Mouse (Mus musculus): ENCODE measurements around the gene Hsd17b13. TPM values are rescaled to one million over a fixed set of nuclear protein-coding genes. Genes with fewer than 3 reads are reported as not detected.

The Hsd17b13 gene
- total and polyA plus RNA-seq, 2 experiments = 179 to 252 TPM

GRCm38 (mm10) chr5:103911555-103911954 lies 65.7 kb downstream of the Hsd17b13 start:
- H3K27ac ChIP-seq (replicated peaks; ENCODE audit: insufficient read depth, low read depth, low read length) = no peak overlapping the region
- 78% methylated on average over 5 of the region's 5 CpGs for WGBS
- H3K9ac ChIP-seq (ENCODE audit: low read depth, low read length) = no peak overlapping the region
- peaks cover 2% of the 10 kb centered on the region for H3K4me1 ChIP-seq (ENCODE audit: control insufficient read depth, insufficient read depth, low read length)
- no peaks in the 10 kb centered on the region for H3K36me3 ChIP-seq (ENCODE audit: control insufficient read depth, insufficient read depth, low read length)
- no peak for DNase-seq (ENCODE audit: extremely low read depth, low read depth, low spot score)
- H3K79me2 ChIP-seq (ENCODE audit: control insufficient read depth, insufficient read depth, low read length) = no peaks in the 10 kb centered on the region; the same call in 1 of the 2 replicates
- no peaks in the 10 kb centered on the region for H3K27me3 ChIP-seq (ENCODE audit: control insufficient read depth, insufficient read depth, low read length)
- H3K4me3 ChIP-seq (ENCODE audit: insufficient read depth, low read depth, low read length) = no peak overlapping the region
- TF ChIP-seq CTCF (IDR thresholded peaks at IDR 0.05; ENCODE audit: low read depth, low read length) (no peak), POLR2A (IDR thresholded peaks at IDR 0.05; ENCODE audit: extremely low read depth, insufficient read depth, low read length) (no peak)

GRCm38 (mm10) chr5:103910748-103911409 lies 66.3 kb downstream of the Hsd17b13 start, which contains the start of gene Klhl8:
TSS of gene Klhl8 (minus strand) at chr5:103911259.
- peaks cover 2% of the 10 kb centered on the region for H3K4me1 ChIP-seq (ENCODE audit: control insufficient read depth, insufficient read depth, low read length)

GRCm38 (mm10) chr5:103910156-103910555 lies 67.1 kb downstream of the Hsd17b13 start:
- no peaks in the 10 kb centered on the region for H3K27me3 ChIP-seq (ENCODE audit: control insufficient read depth, insufficient read depth, low read length)
- no peak for DNase-seq (ENCODE audit: extremely low read depth, low read depth, low spot score)
- peaks cover 2% of the 10 kb centered on the region for H3K4me1 ChIP-seq (ENCODE audit: control insufficient read depth, insufficient read depth, low read length)
- H3K36me3 ChIP-seq (ENCODE audit: control insufficient read depth, insufficient read depth, low read length) = no peaks in the 10 kb centered on the region
- 31% methylated on average over 8 of the region's 9 CpGs for WGBS
- no peak overlapping the region for H3K4me3 ChIP-seq (ENCODE audit: insufficient read depth, low read depth, low read length)
- no peak overlapping the region for H3K27ac ChIP-seq (replicated peaks; ENCODE audit: insufficient read depth, low read depth, low read length)
- H3K79me2 ChIP-seq (ENCODE audit: control insufficient read depth, insufficient read depth, low read length) = no peaks in the 10 kb centered on the region; the same call in 1 of the 2 replicates
- TF ChIP-seq CTCF (IDR thresholded peaks at IDR 0.05; ENCODE audit: low read depth, low read length) = no peak
- TF ChIP-seq POLR2A (IDR thresholded peaks at IDR 0.05; ENCODE audit: extremely low read depth, insufficient read depth, low read length) = no peak
- H3K9ac ChIP-seq (ENCODE audit: low read depth, low read length) = no peak overlapping the region; the same call in 1 of the 2 replicates

More at GRCm38 (mm10) chr5:103910748-103911409, 66.3 kb downstream of the Hsd17b13 start, which contains the start of gene Klhl8:
- Histone ChIP-seq H3K79me2 (ENCODE audit: control insufficient read depth, insufficient read depth, low read length) (no peaks in the 10 kb centered on the region; the same call in 1 of the 2 replicates), H3K9ac (ENCODE audit: low read depth, low read length) (peak within 1 kb of the TSS; percentile 86), H3K27me3 (ENCODE audit: control insufficient read depth, insufficient read depth, low read length) (no peaks in the 10 kb centered on the region), H3K36me3 (ENCODE audit: control insufficient read depth, insufficient read depth, low read length) (no peaks in the 10 kb centered on the region), H3K4me3 (ENCODE audit: insufficient read depth, low read depth, low read length) (peak within 1 kb of the TSS; percentile 81), H3K27ac (replicated peaks; ENCODE audit: insufficient read depth, low read depth, low read length) (no peak within 1 kb of the TSS)
- DNase-seq (ENCODE audit: extremely low read depth, low read depth, low spot score) = peak; percentile 58
- no peak for TF ChIP-seq CTCF (IDR thresholded peaks at IDR 0.05; ENCODE audit: low read depth, low read length)
- TF ChIP-seq POLR2A (IDR thresholded peaks at IDR 0.05; ENCODE audit: extremely low read depth, insufficient read depth, low read length) = no peak
- WGBS = under 1% methylated on average over 64 of the region's 86 CpGs

- no peak for DNase-seq (ENCODE audit: extremely low read depth, low read depth, low spot score)
- H3K9ac ChIP-seq (ENCODE audit: low read depth, low read length) = no peak overlapping the region
- no peak overlapping the region for H3K27ac ChIP-seq (replicated peaks; ENCODE audit: insufficient read depth, low read depth, low read length)
- no peak overlapping the region for H3K4me3 ChIP-seq (ENCODE audit: insufficient read depth, low read depth, low read length)
- H3K36me3 ChIP-seq (ENCODE audit: control insufficient read depth, insufficient read depth, low read length) = no peaks in the 10 kb centered on the region
- TF ChIP-seq CTCF (IDR thresholded peaks at IDR 0.05; ENCODE audit: low read depth, low read length) = no peak
- no peak for TF ChIP-seq POLR2A (IDR thresholded peaks at IDR 0.05; ENCODE audit: extremely low read depth, insufficient read depth, low read length)
- H3K79me2 ChIP-seq (ENCODE audit: control insufficient read depth, insufficient read depth, low read length) = no peaks in the 10 kb centered on the region; the same call in 1 of the 2 replicates
- peaks cover 2% of the 10 kb centered on the region for H3K4me1 ChIP-seq (ENCODE audit: control insufficient read depth, insufficient read depth, low read length)
- no peaks in the 10 kb centered on the region for H3K27me3 ChIP-seq (ENCODE audit: control insufficient read depth, insufficient read depth, low read length)
- 84% methylated on average over 3 of the region's 3 CpGs for WGBS
Observed at GRCm38 (mm10) chr5:103909466-103909865, 67.7 kb downstream of the Hsd17b13 start.

GRCm38 (mm10) chr5:103908851-103909250 lies 68.4 kb downstream of the Hsd17b13 start:
- H3K36me3 ChIP-seq (ENCODE audit: control insufficient read depth, insufficient read depth, low read length) = no peaks in the 10 kb centered on the region
- no peaks in the 10 kb centered on the region for H3K27me3 ChIP-seq (ENCODE audit: control insufficient read depth, insufficient read depth, low read length)
- no peaks in the 10 kb centered on the region; the same call in 1 of the 2 replicates for H3K79me2 ChIP-seq (ENCODE audit: control insufficient read depth, insufficient read depth, low read length)
- peaks cover 2% of the 10 kb centered on the region for H3K4me1 ChIP-seq (ENCODE audit: control insufficient read depth, insufficient read depth, low read length)
- H3K4me3 ChIP-seq (ENCODE audit: insufficient read depth, low read depth, low read length) = no peak overlapping the region
- no peak for DNase-seq (ENCODE audit: extremely low read depth, low read depth, low spot score)
- WGBS = 77% methylated on average over 7 of the region's 7 CpGs
- no peak overlapping the region for H3K27ac ChIP-seq (replicated peaks; ENCODE audit: insufficient read depth, low read depth, low read length)
- no peak overlapping the region for H3K9ac ChIP-seq (ENCODE audit: low read depth, low read length)
- TF ChIP-seq CTCF (IDR thresholded peaks at IDR 0.05; ENCODE audit: low read depth, low read length) = no peak
- no peak for TF ChIP-seq POLR2A (IDR thresholded peaks at IDR 0.05; ENCODE audit: extremely low read depth, insufficient read depth, low read length)

GRCm38 (mm10) chr5:103907844-103908243 lies 69.4 kb downstream of the Hsd17b13 start:
- WGBS = 87% methylated on average over 4 of the region's 4 CpGs
- TF ChIP-seq POLR2A (IDR thresholded peaks at IDR 0.05; ENCODE audit: extremely low read depth, insufficient read depth, low read length) (no peak), CTCF (IDR thresholded peaks at IDR 0.05; ENCODE audit: low read depth, low read length) (no peak)
- Histone ChIP-seq H3K4me1 (ENCODE audit: control insufficient read depth, insufficient read depth, low read length) (peaks cover 4% of the 10 kb centered on the region), H3K9ac (ENCODE audit: low read depth, low read length) (no peak overlapping the region), H3K36me3 (ENCODE audit: control insufficient read depth, insufficient read depth, low read length) (no peaks in the 10 kb centered on the region), H3K79me2 (ENCODE audit: control insufficient read depth, insufficient read depth, low read length) (no peaks in the 10 kb centered on the region; the same call in 1 of the 2 replicates), H3K4me3 (ENCODE audit: insufficient read depth, low read depth, low read length) (no peak overlapping the region), H3K27ac (replicated peaks; ENCODE audit: insufficient read depth, low read depth, low read length) (no peak overlapping the region), H3K27me3 (ENCODE audit: control insufficient read depth, insufficient read depth, low read length) (no peaks in the 10 kb centered on the region)
- DNase-seq (ENCODE audit: extremely low read depth, low read depth, low spot score) = no peak

Measured in liver, adult 2 months (tissue).